Mouse (Mus musculus): ENCODE results near the gene Cfap43. TPM values are rescaled to one million over a fixed set of nuclear protein-coding genes. Genes with fewer than 3 reads are reported as not detected.

Cfap43 gene
- polyA plus RNA-seq, 1 experiment, result 0.94 TPM

DNA sequence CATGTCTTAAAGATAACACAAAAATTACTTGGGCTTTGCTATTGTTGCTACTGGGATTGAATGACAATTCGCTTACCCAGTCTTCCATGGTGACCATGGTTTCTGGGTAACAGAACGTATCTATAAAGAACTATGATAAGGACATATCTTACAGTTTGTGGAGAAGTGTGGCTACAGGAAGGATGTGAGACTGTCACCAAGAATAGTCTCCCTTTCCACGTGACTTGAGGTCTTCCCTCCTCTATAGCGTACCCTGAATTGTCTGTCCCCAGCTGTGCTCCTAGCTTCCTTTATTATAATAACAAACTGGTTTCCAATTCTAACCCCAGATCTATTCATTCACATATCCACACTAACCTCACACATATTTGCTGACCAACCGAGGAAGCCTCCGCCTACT is 223.4 kb downstream of the Cfap43 start:
- Histone ChIP-seq H3K4me1 (ENCODE audit: control insufficient read depth, insufficient read depth, low read length) (no peaks in the 10 kb centered on the region), H3K27ac (ENCODE audit: insufficient read depth, low read length) (no peak overlapping the region), H3K4me3 (ENCODE audit: insufficient read depth, low read length) (no peak overlapping the region)
- no peak for TF ChIP-seq POLR2A (IDR thresholded peaks at IDR 0.05; ENCODE audit: extremely low read depth, insufficient read depth, low read length)
- TF ChIP-seq CTCF (IDR thresholded peaks at IDR 0.05; ENCODE audit: extremely low read depth, insufficient read depth, low read length), result no peak

DNA sequence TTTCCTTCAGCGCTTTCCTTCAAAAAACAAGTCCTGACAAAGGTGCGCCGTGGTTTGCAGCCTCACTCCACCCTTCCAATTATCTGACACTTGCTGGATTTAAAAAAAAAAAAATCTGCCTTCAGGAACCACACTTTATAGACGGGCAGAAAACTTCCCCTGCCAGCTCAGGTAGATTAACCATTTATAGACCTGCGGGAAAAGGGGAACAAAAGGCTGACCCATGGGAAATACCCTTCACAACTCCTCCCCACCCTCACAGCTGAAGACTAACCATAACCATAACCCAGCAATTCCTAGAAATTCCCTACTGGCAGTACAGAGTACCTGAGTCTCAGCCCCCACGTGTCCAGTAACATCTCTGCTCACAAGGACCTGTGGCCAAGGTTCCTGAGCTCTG is 227.1 kb downstream of the Cfap43 start, which contains the start of gene Col17a1:
Col17a1 (minus strand) TSS at position 101 of the 400 bp plus-strand sequence.
- H3K27ac ChIP-seq (ENCODE audit: insufficient read depth, low read length), result no peak within 1 kb of the TSS
- H3K4me1 ChIP-seq (ENCODE audit: control insufficient read depth, insufficient read depth, low read length), result no peaks in the 10 kb centered on the region
- no peak for TF ChIP-seq CTCF (IDR thresholded peaks at IDR 0.05; ENCODE audit: extremely low read depth, insufficient read depth, low read length)
- TF ChIP-seq POLR2A (IDR thresholded peaks at IDR 0.05; ENCODE audit: extremely low read depth, insufficient read depth, low read length), result no peak
- no peak within 1 kb of the TSS for H3K4me3 ChIP-seq (ENCODE audit: insufficient read depth, low read length)

DNA sequence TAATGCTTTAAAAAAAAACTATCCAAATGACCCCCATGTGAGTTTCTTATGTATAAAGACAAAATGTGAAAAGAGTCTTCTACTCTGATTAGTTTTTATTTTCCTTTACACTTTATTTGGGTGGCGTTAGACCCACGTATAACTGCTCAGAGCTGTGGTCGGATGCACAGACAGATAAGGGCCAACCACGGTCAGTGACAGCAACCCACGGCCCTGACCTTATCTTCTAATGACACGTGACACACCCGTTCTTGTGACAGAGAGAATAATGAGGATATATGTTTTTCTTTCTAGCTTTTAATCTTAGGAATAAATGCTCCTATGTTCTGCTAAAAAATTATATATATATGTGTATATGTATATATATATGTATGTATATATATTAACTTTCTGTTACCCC is 229.5 kb downstream of the Cfap43 start:
- TF ChIP-seq CTCF (IDR thresholded peaks at IDR 0.05; ENCODE audit: extremely low read depth, insufficient read depth, low read length) (no peak), POLR2A (IDR thresholded peaks at IDR 0.05; ENCODE audit: extremely low read depth, insufficient read depth, low read length) (no peak)
- no peak overlapping the region for H3K27ac ChIP-seq (ENCODE audit: insufficient read depth, low read length)
- no peaks in the 10 kb centered on the region for H3K4me1 ChIP-seq (ENCODE audit: control insufficient read depth, insufficient read depth, low read length)
- H3K4me3 ChIP-seq (ENCODE audit: insufficient read depth, low read length), result no peak overlapping the region

Other genes starting within 250 kb of the Cfap43 start
- gene Col17a1, start 227.2 kb downstream of the Cfap43 start, polyA plus RNA-seq (2012; rRNA removed), result 0.38 and 0.90 TPM in 2 replicates
- 64.9 and 69.6 TPM in 2 replicates for gene Sfr1, start 187.6 kb downstream of the Cfap43 start, polyA plus RNA-seq (2012; rRNA removed)
- gene Gsto1, start 64.3 kb downstream of the Cfap43 start, polyA plus RNA-seq (2012; rRNA removed), result 47.8 and 51.4 TPM in 2 replicates
- gene Gsto2, start 53.8 kb downstream of the Cfap43 start, polyA plus RNA-seq (2012; rRNA removed), result 2.5 and 3.2 TPM in 2 replicates
- gene Itprip, start within 50 bp of the Cfap43 start, polyA plus RNA-seq (2012; rRNA removed), result 0.78 and 0.79 TPM in 2 replicates
- 0.17 and 0.19 TPM in 2 replicates for gene Cfap58, start 18.4 kb upstream of the Cfap43 start, polyA plus RNA-seq (2012; rRNA removed)

All from cortical plate, adult 2 months (tissue).